Mouse (Mus musculus) spleen, postnatal 36 days (tissue): ENCODE data around the gene Rpl3.

Source experiments
- DNase-seq, 2 experiments: peaks; one replicate each; pipeline ENCODE4 v3.0.0; 2022; ENCODE audit warnings: low spot score in 2 of 2, mixed read lengths in 1 of 2

The Rpl3 gene

DNA sequence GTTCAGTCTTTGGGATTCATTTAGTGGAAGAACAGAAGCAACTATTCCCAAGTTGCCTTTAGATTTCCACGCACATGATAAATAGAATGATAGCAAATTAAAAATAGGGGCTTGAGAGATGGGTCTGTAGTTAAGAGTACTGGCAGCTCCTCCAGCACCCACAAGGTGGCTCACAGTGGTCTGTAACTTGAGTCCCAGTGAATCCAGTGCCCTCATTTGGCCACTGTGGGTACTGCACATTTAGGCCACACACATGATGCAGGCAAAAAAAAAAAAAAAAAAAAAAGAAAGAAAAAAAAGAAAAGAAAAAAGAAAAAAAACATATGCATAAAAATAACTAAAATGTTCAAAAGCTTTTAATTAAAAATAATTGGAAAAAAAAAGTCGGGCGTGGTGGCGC, 3.0 kb downstream of the Rpl3 start:
- DNase-seq: peak; percentile 88 to 91

DNA sequence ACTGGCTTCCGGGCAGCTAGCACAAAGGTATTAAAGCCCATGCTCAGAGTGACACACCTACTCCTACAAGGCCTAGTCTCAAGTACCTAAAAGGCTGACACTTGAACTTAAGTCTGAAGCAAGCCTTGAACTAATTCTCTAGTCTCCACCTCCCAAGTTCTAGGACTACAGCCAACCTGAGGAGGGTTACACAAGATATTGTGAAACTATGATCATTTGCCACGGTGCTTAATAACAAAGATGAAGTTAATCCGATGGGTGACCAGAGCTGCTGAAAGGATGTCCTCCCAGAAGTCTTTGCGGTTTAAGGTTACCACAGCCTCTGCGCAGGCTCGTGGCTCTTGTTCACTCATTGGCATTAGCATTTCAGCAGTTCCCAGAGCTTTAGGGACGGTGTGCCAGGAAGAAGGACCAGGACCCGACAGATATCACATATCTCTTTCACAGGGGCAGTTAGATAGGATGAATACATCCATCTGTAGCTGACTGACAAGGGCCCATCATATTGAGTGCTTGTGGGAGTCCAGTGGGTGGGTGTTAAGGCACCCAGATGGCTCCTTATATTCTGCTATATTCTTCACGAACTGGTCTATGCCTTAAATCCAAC, 4.2 kb downstream of the Rpl3 start:
- DNase-seq: peak; percentile 43 to 64

DNA sequence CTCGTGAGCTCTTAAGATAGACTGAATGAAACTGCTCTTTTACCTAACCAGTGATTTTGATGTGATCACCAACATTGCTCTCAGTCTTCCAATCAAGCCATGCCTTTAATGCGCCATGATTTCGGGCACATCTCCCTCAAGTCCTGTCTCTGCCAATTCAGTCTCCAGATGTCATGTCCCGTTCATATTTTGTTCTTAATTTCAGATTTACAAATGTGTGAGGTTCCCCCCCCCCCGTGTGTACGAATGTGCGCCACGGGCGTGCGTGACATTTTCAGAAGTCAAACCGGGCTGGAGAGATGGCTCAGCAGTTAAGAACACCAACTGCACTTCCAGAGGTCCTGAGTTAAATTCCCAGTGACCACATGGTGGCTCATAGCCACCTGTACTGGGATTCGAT, 7.9 kb downstream of the Rpl3 start:
- DNase-seq: no peak

DNA sequence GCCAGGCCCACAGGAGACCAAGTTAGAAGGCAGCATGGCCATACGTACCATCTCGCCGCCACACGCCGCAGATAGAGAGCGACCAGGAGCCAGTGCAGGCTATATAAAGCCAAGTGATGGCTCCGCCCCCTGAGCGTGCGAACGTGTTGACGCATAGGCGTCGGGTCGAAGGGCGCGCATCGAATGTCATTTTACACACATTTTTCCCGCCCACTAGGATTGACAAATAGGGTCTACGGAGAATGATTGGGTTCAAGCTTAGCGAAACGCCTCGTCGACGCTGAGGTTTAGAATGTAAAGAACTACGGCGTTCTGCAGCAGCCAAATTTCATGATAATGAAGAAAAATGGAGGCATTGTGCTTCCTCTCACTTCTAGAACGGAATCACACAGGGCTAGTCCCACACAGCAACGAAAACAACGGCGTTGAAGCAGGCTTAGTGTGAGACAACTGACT, 8.4 kb downstream of the Rpl3 start:
- DNase-seq: peak; percentile 98 to 99

DNA sequence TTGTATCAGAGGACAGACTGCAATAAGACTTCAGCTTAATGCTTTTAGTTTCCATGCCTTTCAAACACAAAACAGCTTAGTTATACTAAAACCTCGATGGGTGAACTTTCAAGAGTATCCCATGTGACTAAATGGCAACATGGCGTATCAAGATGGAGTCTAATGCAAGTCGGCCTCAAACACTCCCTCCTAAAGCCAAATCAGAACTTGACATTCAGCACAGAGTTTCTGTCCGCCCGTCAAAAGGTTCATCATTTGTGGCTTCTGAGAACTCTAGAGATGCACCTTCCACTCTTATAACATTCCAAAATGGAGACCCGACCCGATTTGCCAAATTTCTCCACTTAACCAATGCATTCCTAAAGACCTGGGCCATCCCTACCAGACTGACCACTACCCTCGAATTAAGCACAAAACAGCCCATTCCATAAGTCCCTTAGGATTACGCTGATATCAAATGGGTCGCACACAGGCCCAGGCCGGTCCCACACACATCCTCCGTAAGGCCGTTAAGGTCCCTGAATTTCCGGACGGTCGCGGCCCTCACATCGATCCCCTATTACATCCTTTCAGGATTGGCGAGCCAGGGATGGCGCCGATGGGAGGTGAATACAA, 8.9 kb downstream of the Rpl3 start:
- peak in 1 of 2 experiments; percentile 15 for DNase-seq

DNA sequence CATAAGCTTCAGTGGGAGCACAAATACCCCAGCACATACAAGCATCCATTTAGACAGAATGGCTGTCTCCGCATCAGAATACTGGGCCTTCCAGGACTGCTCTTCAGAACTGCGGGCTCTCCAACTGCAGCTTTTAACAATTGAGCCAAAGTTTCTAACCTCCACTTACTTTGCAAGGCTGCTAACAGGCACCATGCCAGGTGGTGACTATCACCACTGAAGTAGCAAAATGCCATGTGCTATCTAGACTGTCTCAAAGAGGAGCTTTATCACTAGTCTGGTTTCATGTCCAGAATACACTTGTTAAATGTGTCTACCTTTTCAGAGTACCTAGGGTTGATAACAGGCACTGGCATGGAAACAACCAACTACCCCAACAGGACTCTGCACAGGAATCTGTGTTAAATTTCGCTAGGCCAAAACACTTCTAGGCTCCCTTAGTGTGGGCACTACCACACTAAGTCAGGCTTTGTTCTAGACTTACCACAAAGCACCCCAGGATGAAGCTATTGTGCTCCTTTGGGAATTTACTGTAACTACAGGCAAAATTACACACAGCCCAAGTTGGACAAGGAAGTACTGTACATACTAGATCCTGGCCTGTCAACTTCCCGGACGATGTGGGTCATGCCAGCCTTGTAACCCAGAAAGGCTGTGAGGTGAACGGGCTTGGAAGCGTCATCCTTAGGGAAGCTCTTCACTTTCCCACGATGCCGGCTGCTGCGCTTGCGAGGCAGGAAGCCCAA, 9.7 kb downstream of the Rpl3 start:
- no peak for DNase-seq

DNA sequence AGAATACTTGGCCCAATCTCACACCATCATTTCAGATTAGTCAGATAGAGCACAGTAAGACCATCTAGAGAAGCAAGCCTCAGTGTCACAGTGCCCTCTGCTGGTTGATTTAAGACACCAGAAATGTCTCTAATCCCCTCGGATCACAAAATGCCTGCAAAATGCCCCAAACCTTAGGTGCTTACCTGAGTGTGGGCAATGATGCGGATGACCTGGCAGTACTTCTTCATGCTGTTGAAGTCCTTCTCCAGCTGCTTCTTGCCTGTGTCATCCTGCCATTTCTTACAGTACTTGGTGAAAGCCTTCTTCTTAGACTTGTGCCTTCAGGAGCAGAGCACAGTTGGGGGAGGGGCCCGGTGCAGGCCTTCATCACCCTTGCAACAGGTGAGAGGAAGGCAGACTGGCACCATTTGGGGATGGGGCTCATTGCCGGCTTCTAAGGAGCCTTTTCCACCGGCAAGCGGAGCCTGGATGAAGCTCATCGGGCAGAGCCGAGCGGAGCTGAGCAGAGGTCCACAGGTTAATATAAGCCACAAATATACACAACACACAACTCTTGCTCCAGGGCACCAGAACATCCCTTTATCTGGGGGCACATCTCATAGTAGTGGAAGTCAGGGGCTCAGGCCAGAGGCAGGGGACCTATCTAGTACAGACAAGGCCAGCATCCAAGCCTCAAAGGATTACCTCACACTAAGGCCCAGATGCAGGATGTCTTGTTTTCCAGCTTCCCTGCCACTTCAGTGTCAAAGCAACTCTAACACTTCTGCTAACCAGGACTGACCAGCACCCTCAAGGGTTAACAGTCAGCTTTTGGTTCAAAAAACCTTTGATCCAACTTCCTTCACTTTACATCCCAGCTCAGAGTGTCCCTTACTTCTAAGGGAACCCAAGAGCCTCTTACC, 10.7 kb downstream of the Rpl3 start:
- DNase-seq: peak in 1 of 2 experiments; percentile 39

DNA sequence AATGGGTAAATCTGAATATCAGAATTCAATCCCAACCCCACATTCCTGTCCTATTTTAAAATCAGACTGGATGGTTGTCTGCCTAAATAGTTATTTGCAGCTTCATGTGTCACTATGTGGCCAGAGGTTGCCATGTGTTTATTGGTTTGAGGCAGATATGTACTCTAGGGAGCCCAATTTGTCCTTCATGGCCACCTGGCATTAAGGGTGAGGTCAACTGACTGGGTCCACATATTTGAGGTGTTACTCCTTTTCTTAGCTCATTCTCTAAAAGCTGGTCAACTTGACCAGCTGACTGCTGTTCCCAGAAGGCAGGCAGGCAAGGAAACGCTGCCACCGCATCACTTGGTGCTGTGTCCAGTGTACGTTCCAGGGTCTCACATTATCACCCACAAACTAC, 11.7 kb downstream of the Rpl3 start:
- DNase-seq: no peak

DNA sequence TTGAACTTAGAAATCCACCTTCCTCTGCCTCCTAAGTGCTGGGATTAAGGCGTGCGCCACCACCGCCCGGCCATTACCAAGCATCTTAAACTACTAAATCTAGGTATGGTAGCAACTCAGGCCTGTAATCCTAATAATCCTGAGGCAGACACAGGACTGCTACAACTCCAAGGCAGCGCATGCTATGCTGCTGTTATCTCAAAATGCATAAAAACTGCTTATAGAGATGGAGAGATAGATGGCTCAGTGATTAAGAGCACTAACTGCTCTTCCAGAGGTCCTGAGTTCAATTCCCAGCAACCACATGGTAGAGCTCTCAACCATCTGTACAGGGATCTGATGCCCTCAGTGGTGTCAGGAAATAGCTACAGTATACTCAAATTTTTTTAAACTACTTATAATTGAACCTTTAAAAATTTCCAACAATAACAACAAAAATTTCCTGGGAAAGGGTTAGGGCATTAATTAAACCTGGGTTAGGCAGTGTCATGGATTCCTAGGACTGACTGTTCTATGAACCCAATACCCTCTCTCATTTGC, 12.5 kb downstream of the Rpl3 start:
- DNase-seq: no peak

DNA sequence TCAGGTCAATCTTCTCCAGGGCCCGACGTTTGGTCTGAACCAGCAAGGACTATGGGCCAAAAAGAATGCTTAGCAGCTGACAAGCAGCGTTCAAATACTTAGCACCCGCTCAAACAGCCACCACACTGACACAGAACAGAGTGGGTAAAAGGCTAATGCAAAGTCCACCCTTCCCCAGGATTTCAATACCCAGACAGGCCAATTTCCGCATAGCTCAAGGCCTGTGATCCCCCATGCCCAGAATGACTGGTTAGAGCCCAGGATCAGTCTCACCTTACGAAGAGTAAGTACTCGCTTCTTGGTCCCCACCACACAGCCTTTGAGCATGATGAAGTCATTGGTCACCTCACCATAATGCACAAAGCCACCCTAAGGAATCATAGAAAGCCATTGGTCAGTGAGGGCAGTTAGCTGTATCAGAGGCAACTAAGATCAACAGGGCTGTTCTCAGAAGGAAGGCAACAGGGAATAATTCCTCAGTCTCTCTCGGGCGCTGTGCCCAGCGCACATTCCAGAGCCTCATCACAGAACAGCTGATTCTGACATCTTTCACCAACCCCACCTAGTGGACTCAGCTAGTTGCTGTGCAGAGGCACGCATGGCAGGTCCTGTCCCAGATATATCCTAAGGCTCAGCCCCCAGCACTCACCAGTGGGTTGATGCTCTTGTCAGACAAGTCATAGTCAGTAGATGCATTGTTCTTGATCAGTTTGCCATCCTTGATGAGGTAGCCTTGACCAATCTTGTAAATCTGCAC, 13.4 kb downstream of the Rpl3 start:
- no peak for DNase-seq

DNA sequence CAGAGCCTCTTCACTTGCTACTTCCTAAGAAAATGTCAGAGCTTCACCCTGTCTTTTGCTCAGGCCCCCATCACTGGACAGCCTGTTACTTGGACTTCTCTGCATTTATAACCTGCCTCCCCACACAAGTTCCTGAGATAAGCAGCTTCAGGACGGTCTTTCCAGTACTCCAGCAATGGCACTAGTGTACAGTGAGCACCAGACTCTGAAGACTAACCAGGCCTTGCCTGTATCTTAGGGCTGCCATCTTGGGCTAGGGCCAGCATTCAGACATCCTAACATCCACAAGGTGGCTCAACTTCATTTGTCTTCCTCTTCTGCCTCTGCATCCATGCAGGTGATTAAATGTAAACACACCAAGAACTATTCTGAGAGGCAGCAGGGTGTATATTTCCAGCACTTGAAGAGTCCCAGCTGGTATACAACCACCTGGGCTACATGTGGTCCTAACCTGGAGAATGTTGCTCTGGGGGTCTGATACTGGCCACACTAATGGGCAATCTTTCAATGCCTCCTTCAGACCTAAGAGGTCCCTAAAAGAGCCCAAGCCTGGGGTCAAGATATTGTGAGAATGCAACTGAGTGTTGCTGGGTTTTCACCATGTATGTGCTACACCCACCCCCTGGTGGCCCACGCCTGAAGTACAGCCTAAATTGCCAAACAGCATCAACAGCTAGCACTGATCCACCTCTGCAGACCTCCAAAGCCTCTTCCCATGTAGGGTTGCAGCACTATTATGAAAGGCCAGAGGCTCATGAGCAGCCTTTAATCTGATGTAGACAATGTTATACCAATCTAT, 15.1 kb downstream of the Rpl3 start:
- DNase-seq: peak; percentile 49 to 63

DNA sequence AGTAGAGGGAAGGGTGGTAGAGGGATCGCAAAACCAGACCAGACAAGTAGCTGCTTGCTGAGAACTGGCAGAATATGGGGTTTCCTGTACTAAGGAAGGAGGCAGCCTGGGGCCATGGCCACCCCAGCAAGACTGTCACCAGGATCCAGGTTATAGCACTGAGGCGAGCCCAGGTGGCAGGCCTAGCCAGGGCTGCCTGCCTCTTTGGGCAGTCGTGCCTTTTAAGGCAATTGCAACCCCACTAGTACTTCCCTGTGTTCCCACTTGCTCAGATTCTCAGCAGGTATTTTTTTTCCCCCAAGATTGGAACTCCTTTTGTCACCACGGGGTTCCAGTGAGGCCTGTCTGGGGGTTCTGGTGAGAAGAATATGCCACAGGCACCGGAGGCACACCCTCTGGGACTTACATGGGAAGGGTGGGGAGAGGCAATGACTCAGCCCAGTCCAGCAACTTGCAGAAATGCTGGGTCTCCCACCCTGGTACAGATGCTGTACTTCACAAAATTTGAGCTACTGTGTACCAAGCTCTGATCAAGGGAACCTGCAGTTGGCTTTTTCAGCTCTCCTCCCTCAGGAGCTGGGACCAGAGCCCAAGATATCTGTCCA, 15.8 kb downstream of the Rpl3 start:
- no peak for DNase-seq

DNA sequence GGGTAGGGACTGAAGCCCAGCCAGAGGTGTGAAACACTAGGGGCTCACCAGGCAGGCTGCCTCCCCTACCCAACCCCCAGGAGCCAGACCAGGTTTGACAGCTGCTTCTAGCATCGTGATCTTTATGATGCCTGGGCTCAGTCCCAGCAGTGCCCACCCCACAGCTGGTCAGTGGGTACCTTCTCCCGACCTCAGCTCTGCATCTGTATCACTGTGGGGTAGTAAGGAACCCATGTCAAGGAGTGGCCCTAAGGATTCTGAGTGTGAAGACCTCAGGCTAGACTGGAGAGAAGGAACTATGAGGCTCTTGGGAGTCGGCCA, 16.3 kb downstream of the Rpl3 start:
- no peak for DNase-seq

DNA sequence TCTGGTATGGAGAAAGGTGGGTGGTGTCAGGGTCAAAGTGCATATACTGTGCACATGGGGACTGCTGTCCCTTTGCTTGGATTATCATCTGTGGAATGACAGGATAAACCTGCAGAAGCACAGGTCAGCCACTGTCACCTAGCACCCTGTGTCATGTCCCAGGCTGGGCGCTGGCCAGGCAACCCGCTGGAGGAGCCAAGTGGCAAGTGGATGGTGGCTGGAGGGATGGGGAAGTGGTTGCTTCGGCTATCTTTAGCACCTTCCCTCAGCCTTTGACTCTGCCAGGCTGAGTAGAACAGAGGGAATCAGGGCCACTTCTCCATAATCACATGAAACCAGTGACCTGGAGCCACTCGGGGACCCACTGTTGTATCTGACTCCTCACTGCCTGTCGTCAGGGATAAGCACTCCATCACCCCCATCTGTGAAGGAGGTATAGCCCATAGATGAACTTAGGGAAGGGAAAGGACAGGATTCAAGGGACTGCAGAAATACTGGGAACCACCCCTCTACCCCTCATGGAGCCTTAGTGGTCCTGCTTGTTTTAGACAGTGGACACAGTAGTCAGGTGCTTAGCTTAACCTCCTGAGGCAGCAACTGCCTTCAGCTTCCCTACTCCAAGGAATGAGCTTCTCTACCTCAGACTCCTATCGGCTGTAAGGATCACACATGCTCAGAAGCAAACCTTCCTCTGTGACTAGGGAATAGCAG, 16.9 kb downstream of the Rpl3 start:
- DNase-seq: no peak

DNA sequence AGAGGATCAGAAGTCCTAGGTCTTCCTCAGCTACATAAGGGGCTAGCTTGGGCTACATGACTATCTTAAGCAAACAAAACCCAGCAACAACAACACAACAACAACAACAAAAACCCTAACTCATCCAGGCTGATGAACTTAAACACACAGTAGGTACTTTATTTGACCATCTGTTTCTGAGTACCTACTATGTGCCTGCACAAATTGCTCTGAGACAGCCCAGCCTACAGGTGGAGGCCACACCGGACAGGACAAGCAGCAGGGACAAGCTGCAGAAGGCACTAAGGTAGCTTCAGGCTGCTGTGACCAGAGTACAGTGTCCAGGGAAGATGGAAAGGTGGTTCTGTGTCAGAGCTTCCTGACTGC, 18.4 kb downstream of the Rpl3 start:
- DNase-seq: no peak

DNA sequence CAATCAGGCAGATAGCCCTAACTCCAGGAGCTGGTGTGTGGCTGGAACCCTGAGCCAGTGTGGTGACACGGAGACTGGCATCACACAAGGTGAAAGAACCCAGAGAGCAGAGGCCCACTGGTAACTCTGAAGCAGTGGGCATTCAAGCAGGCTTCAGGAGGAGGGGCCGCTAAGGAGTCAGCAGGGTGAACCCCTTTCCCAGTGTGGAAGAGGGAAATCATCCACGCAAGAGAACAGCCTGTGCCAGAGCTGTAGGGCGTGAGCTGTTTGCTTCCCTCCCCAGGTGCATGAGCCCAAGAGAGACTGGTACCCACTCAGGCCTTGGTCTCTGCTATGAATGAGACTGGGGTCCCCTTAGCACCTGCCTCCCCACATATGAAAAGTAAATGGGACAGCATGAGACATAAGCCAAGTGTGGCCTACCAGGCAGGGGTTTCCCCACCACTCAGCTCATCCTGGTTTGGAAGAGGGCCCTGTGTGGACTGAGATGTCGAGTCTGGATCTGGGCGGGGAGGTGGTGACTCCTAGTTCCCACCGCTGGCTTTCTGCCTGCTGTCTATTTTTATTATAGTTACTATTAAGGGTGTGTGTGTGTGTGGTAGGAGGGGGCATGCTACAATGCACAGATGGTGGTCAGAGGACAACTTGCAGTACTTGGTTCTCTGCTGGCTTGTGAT, 19.0 kb downstream of the Rpl3 start:
- no peak for DNase-seq

DNA sequence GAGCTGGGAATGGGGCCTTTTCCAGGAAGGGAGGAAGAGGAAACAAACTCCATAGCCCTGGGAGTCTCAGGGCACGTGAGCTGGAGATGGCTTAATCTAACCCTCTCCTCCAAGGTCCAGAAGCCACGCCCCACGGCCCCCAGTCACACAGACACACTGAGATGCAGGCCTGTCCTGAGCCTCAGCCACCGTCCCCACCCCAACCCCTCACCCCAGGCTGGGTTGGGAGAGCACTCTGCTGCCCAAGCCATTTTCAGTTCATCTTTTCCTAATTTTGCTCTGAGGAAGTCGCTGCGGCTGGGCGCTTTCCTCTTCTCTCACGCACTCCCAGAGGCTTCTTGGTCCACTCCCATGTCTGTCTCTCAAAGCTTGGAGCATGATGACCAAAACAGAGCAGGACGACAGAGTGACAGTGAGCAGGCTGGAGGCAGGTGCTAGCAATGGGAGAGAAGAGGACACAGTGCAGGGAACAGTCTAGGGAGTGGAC, 19.7 kb downstream of the Rpl3 start:
- DNase-seq: peak; percentile 33 to 58

DNA sequence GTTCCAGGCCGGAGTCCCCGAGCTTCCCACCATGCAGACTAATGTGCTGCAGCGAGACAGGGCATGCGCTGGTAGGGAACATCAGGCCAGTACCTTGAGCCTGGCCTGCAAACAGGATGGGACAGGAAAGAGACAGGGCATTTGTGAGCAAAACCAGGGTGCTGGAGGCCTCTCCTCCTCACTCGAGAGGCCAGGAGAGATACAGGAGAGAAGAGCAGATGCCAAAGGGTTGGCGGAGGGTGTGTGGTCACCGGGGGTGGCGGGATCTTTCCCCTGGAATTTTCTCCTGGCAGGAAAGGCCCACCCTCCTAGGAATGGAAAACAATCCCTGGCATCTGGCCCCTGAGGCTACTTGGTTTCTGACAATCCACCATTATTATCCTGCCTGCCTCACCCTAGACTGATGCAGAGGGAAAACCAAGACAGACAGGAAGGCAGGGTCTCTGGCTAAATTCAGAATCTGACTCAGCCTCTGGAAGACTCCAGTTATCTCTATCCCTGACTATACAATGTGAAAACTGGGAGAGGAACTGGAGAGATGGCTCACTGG, 21.5 kb downstream of the Rpl3 start:
- no peak for DNase-seq
